ENCODE assay signal across 7 mouse cellular contexts in genomic region chr7:107594325-107594856, GRCm38 (mm10). TPM values are rescaled to one million over a fixed set of nuclear protein-coding genes. Genes with fewer than 3 reads are reported as not detected.
DNase-seq lines count a peak whose midpoint lies in the region; ATAC-seq and TF ChIP-seq lines count a peak whose summit lies in the region.

No protein-coding gene starts in this region.

- peak; percentile 85 for ATAC-seq in intestine, embryonic 15.5 days
- ATAC-seq in megakaryocyte-erythroid progenitor cell, adult 5-6 weeks (replicated peaks; ENCODE audit: low FRiP score, low TSS enrichment, poor library complexity, severe bottlenecking) = peak; percentile 86

- H3K27me3 ChIP-seq in intestine, embryonic 15.5 days (replicated peaks) = no peaks in the 10 kb centered on the region
- H3K27me3 ChIP-seq in small intestine, adult 2 months (ENCODE audit: control insufficient read depth, insufficient read depth, low read length) = no peaks in the 10 kb centered on the region

- no peaks in the 10 kb centered on the region for H3K9me3 ChIP-seq in intestine, embryonic 15.5 days

- no peak for TF ChIP-seq POLR2A in small intestine, adult 2 months (IDR thresholded peaks at IDR 0.05; ENCODE audit: low read depth, low read length)

- intact Hi-C loops in gastrocnemius, postnatal 14 days (cut with DNase I; ENCODE audit: low total_unique reads) = no loop called here
- intact Hi-C loops in left cerebral cortex, postnatal 36 days (cut with DNase I) = no loop called here

- H3K4me3 ChIP-seq in intestine, embryonic 15.5 days (replicated peaks) = peak overlapping the region; percentile 52
- peak overlapping the region; percentile 82 for H3K4me3 ChIP-seq in small intestine, adult 2 months (ENCODE audit: low read depth, low read length)

- peak overlapping the region; percentile 78 for H3K4me2 ChIP-seq in intestine, embryonic 15.5 days (replicated peaks)

- WGBS in intestine, embryonic 15.5 days = under 1% methylated on average over 16 of the region's 16 CpGs
- under 1% methylated on average over 16 of the region's 16 CpGs for WGBS in small intestine, adult 2 months

- peak; percentile 77; the same call in 1 of the 2 replicates for TF ChIP-seq CTCF in small intestine, adult 2 months (IDR thresholded peaks at IDR 0.05; ENCODE audit: extremely low read depth, insufficient read length, insufficient replicate concordance, low read depth, low read length)

- peak; percentile 49 to 72 for DNase-seq in adrenal gland, postnatal 36 days
- peak; percentile 79 for DNase-seq in embryo, embryonic 10.5 days (ENCODE audit: low spot score)
- peak; percentile 62 for DNase-seq in gastrocnemius, postnatal 14 days
- DNase-seq in left cerebral cortex, postnatal 36 days (ENCODE audit: low spot score in 2 of 2) = peak; percentile 18 to 23

- H3K9ac ChIP-seq in intestine, embryonic 15.5 days = peak overlapping the region; percentile 26; the same call in 1 of the 2 replicates

- H3K27ac ChIP-seq in intestine, embryonic 15.5 days = peak overlapping the region; percentile 69
- H3K27ac ChIP-seq in small intestine, adult 2 months (ENCODE audit: insufficient read depth, low read depth, low read length) = peak overlapping the region; percentile 92

- H3K4me1 ChIP-seq in intestine, embryonic 15.5 days (replicated peaks) = 0 out of 2 replicates have a peak, but pooled peaks cover 6% of the 10 kb centered on the region
- peaks cover 6% of the 10 kb centered on the region; the same call in 1 of the 2 replicates for H3K4me1 ChIP-seq in small intestine, adult 2 months (ENCODE audit: control insufficient read depth, insufficient read depth, insufficient read length, low read length)

- no peaks in the 10 kb centered on the region for H3K36me3 ChIP-seq in intestine, embryonic 15.5 days
- no peaks in the 10 kb centered on the region for H3K36me3 ChIP-seq in small intestine, adult 2 months (ENCODE audit: control insufficient read depth, insufficient read depth, low read length)

RNA-seq across cellular contexts. Expression of gene Ppfibp2, which starts 0.6 kb away (rescaled TPM):
- 1 to 10 TPM; 4.8 to 5.7 TPM for total RNA-seq in adrenal gland, postnatal 36 days (2021)
- total RNA-seq in gastrocnemius, postnatal 14 days (2021) = 1 to 10 TPM; 8.4 to 9.9 TPM
- 11.5 and 12.8 TPM in 2 replicates for polyA plus RNA-seq in intestine, embryonic 15.5 days (2015; fragmentation: Nextera tagmentation; extraction: Ambion mirVana)
- 1 to 10 TPM; 5.2 to 7.0 TPM for total RNA-seq in left cerebral cortex, postnatal 36 days (2021)
- total RNA-seq in megakaryocyte-erythroid progenitor cell, adult 5-6 weeks (2014; fragmentation: Nextera tagmentation) = 0.66 and 1.5 TPM in 2 replicates
- 1.0 and 3.6 TPM in 2 replicates for total RNA-seq in megakaryocyte-erythroid progenitor cell, adult 5-6 weeks (2017)
- 3.9 and 10.6 TPM in 2 replicates for polyA plus RNA-seq in small intestine, adult 2 months (2012; rRNA removed)

RNA-seq across cellular contexts. Expression of gene Olfml1, which starts 27.1 kb away (rescaled TPM):
- 1 to 10 TPM; 7.2 to 8.5 TPM for total RNA-seq in adrenal gland, postnatal 36 days (2021)
- total RNA-seq in gastrocnemius, postnatal 14 days (2021) = 1 to 10 TPM; 5.9 to 7.0 TPM
- polyA plus RNA-seq in intestine, embryonic 15.5 days (2015; fragmentation: Nextera tagmentation; extraction: Ambion mirVana) = 13.1 and 15.2 TPM in 2 replicates
- total RNA-seq in left cerebral cortex, postnatal 36 days (2021) = 10 to 100 TPM in 1 of 2 experiments, 1 to 10 TPM in 1; 9.2 to 11.2 TPM
- not detected in 2 replicates for total RNA-seq in megakaryocyte-erythroid progenitor cell, adult 5-6 weeks (2014; fragmentation: Nextera tagmentation)
- not detected in 2 replicates for total RNA-seq in megakaryocyte-erythroid progenitor cell, adult 5-6 weeks (2017)
- polyA plus RNA-seq in small intestine, adult 2 months (2012; rRNA removed) = 0.57 and 0.81 TPM in 2 replicates

RNA-seq across cellular contexts. Expression of gene 5330417H12Rik, which starts 30.6 kb away (rescaled TPM):
- total RNA-seq in adrenal gland, postnatal 36 days (2021) = not detected
- total RNA-seq in gastrocnemius, postnatal 14 days (2021) = not detected
- not detected in 2 replicates for polyA plus RNA-seq in intestine, embryonic 15.5 days (2015; fragmentation: Nextera tagmentation; extraction: Ambion mirVana)
- total RNA-seq in left cerebral cortex, postnatal 36 days (2021) = not detected
- total RNA-seq in megakaryocyte-erythroid progenitor cell, adult 5-6 weeks (2014; fragmentation: Nextera tagmentation) = not detected in 2 replicates
- not detected in 2 replicates for total RNA-seq in megakaryocyte-erythroid progenitor cell, adult 5-6 weeks (2017)
- not detected in 2 replicates for polyA plus RNA-seq in small intestine, adult 2 months (2012; rRNA removed)

Comparison
In these comparisons a context has a peak if more than half of its experiments do, and no peak if none do; other contexts are left out.
1. Peak in every context shown above with its lines: DNase-seq, ATAC-seq, H3K4me3 ChIP-seq and H3K27ac ChIP-seq.
2. DNase-seq: peak in every context shown above with its lines; median percentile 79 in embryo, embryonic 10.5 days; 62 in gastrocnemius, postnatal 14 days; 60 in adrenal gland, postnatal 36 days; 20 in left cerebral cortex, postnatal 36 days.
3. RNA of gene Olfml1, which starts 27.1 kb away (total RNA-seq): 9.2 to 11.2 TPM in left cerebral cortex, postnatal 36 days, 7.2 to 8.5 TPM in adrenal gland, postnatal 36 days and 5.9 to 7.0 TPM in gastrocnemius, postnatal 14 days; not detected in megakaryocyte-erythroid progenitor cell, adult 5-6 weeks; every median in the first group is over 4 times any median in the second.